Mouse (Mus musculus): ENCODE data around the gene Gpr157. TPM values are rescaled to one million over a fixed set of nuclear protein-coding genes. Genes with fewer than 3 reads are reported as not detected.

The Gpr157 gene
- polyA plus RNA-seq, 1 experiment from 2014 or later: 1.3 TPM

DNA sequence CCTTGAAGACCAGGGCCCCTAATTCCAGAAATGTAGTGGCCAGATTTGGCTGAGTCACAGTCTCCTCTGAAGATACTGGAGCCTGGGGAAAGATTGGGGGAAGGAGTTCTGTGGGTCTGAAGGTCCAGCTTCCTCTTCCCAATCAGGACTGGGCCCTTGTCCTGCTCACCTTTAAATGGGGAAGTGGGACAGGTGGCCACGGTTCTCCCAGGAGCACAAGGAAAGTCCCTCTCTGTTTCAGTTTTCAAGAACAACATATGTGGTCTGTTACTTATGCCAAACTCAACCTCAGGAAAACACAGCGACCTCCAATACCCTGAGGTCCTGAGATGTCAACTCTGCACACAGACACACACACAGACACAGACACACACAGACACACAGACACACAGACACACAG lies 8.5 kb upstream of the Gpr157 start:
- H3K9me3 ChIP-seq (replicated peaks; ENCODE audit: control insufficient read depth, low read length): no peaks in the 10 kb centered on the region
- H3K4me1 ChIP-seq (ENCODE audit: control insufficient read depth, insufficient read depth, low read length): 0 out of 2 replicates have a peak, but pooled peaks cover 4% of the 10 kb centered on the region
- 60% methylated on average over 2 of the region's 2 CpGs for WGBS (ENCODE audit: insufficient replicate concordance)
- no peak for ATAC-seq (replicated peaks; ENCODE audit: insufficient number of reproducible peaks, low FRiP score, low TSS enrichment)
- no peaks in the 10 kb centered on the region for H3K27me3 ChIP-seq (ENCODE audit: control insufficient read depth, insufficient read depth, low read length)
- H3K4me3 ChIP-seq (ENCODE audit: low read depth, low read length): no peak overlapping the region
- H3K36me3 ChIP-seq (ENCODE audit: control insufficient read depth, insufficient read depth, low read length): no peaks in the 10 kb centered on the region
- H3K27ac ChIP-seq (ENCODE audit: low read depth, low read length): no peak overlapping the region
- no peak overlapping the region for H3K4me2 ChIP-seq
- H3K9ac ChIP-seq (ENCODE audit: low read depth, low read length): no peak overlapping the region

DNA sequence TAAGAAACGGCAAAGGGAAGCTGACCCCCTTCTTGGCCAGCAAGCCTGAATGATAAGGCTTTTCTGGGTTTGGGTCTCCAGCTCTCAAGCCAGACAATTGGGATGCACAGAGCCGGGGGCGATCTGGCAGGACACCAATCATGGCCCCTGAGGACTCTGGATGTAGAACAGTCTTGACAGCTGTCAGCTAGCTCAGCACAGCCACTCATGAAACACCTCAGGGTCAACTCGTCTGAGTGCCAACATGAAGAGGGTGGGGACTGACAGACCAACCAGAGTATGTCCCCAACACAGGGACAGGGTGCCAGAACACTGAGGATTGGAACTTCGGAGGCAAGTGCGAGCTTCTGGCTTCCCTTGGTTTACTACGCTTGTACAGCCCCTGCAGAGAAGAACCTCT lies 7.9 kb upstream of the Gpr157 start:
- no peak overlapping the region for H3K9ac ChIP-seq (ENCODE audit: low read depth, low read length)
- H3K27me3 ChIP-seq (ENCODE audit: control insufficient read depth, insufficient read depth, low read length): no peaks in the 10 kb centered on the region
- H3K27ac ChIP-seq (ENCODE audit: low read depth, low read length): 0 out of 2 replicates have a peak overlapping the region, but pooled peaks have one; percentile 12
- H3K4me3 ChIP-seq (ENCODE audit: low read depth, low read length): no peak overlapping the region
- 46% methylated on average over 7 of the region's 7 CpGs for WGBS (ENCODE audit: insufficient replicate concordance)
- no peaks in the 10 kb centered on the region for H3K9me3 ChIP-seq (replicated peaks; ENCODE audit: control insufficient read depth, low read length)
- no peak overlapping the region for H3K4me2 ChIP-seq
- H3K4me1 ChIP-seq (ENCODE audit: control insufficient read depth, insufficient read depth, low read length): 0 out of 2 replicates have a peak, but pooled peaks cover 4% of the 10 kb centered on the region
- H3K36me3 ChIP-seq (ENCODE audit: control insufficient read depth, insufficient read depth, low read length): no peaks in the 10 kb centered on the region
- ATAC-seq (replicated peaks; ENCODE audit: insufficient number of reproducible peaks, low FRiP score, low TSS enrichment): no peak

DNA sequence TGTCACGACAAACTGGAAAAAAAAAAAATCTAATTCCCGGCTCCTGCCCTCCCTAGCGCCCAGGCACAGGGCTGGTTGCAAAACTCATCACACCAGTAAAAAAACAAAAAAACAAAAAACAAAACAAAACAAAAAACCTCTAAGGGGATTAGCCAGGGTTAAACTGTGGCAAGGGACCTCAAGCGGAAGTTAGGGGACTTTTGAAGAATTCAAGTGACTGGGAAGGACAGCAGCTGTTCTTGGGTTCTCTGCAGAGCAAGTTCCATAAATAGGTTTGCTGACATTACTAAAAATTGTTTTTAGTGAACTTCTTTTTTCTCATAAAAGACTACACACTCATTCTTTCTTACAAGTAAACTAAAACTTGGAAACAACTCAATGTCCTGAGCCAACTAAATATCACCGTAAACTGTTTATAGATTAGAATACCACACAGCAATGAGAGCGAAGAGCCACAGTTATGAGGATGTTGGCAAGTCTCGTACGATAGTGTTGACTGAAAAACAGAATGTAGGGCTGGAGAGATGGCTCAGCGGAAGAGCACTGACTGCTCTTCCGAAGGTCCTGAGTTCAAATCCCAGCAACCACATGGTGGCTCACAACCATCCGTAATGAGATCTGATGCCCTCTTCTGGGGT lies 6.7 kb upstream of the Gpr157 start:
- no peaks in the 10 kb centered on the region for H3K36me3 ChIP-seq (ENCODE audit: control insufficient read depth, insufficient read depth, low read length)
- no peak for ATAC-seq (replicated peaks; ENCODE audit: insufficient number of reproducible peaks, low FRiP score, low TSS enrichment)
- H3K27ac ChIP-seq (ENCODE audit: low read depth, low read length): no peak overlapping the region
- no peak overlapping the region for H3K9ac ChIP-seq (ENCODE audit: low read depth, low read length)
- no peaks in the 10 kb centered on the region for H3K9me3 ChIP-seq (replicated peaks; ENCODE audit: control insufficient read depth, low read length)
- H3K4me2 ChIP-seq: no peak overlapping the region
- no peaks in the 10 kb centered on the region for H3K27me3 ChIP-seq (ENCODE audit: control insufficient read depth, insufficient read depth, low read length)
- WGBS (ENCODE audit: insufficient replicate concordance): 82% methylated on average over 11 of the region's 11 CpGs
- H3K4me3 ChIP-seq (ENCODE audit: low read depth, low read length): no peak overlapping the region
- H3K4me1 ChIP-seq (ENCODE audit: control insufficient read depth, insufficient read depth, low read length): 0 out of 2 replicates have a peak, but pooled peaks cover 4% of the 10 kb centered on the region

DNA sequence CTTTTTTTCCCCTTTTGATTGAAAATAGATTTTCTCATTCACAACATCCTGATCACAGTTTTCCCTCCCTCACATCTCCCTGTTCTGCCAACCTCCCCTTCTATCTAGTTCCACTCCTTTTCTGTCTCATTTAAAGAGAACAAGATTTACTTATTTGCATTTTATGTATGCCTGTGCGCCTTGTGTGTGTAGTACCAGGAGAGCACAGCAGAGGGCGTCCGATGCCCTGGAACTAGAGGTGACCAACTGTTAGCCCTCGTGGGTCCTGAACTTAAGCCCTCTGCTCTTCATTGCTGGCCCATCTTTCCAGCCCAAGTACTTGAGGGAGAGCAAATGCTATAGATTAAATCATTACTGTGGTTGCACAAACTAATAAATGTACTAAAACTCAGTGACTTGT lies 1.8 kb upstream of the Gpr157 start:
- Histone ChIP-seq H3K27me3 (ENCODE audit: control insufficient read depth, insufficient read depth, low read length) (peaks cover 9% of the 10 kb centered on the region; the same call in 1 of the 2 replicates), H3K9me3 (replicated peaks; ENCODE audit: control insufficient read depth, low read length) (no peaks in the 10 kb centered on the region), H3K27ac (ENCODE audit: low read depth, low read length) (no peak overlapping the region), H3K36me3 (ENCODE audit: control insufficient read depth, insufficient read depth, low read length) (no peaks in the 10 kb centered on the region), H3K4me1 (ENCODE audit: control insufficient read depth, insufficient read depth, low read length) (peaks cover 13% of the 10 kb centered on the region), H3K4me3 (ENCODE audit: low read depth, low read length) (no peak overlapping the region), H3K9ac (ENCODE audit: low read depth, low read length) (no peak overlapping the region), H3K4me2 (no peak overlapping the region)
- ATAC-seq (replicated peaks; ENCODE audit: insufficient number of reproducible peaks, low FRiP score, low TSS enrichment): no peak
- WGBS (ENCODE audit: insufficient replicate concordance): 78% methylated on average over 4 of the region's 4 CpGs

DNA sequence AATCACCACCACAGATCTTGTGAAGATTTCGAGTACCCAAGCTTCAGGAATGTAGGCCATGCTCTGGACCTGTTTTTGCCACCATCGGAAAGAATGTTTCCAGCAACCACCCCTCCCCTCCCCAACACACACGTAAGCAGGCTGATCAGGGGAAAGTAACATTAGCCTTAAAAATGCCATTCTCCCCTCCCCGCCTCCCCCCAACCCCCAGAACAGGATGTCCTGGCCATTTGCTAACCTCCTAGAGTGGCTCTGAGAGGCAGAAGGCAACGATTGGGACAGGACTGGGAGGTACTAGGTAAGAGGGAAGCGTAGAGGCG lies 364 bp upstream of the Gpr157 start:
- peaks cover 16% of the 10 kb centered on the region; the same call in 1 of the 2 replicates for H3K27me3 ChIP-seq (ENCODE audit: control insufficient read depth, insufficient read depth, low read length)
- H3K4me1 ChIP-seq (ENCODE audit: control insufficient read depth, insufficient read depth, low read length): peaks cover 17% of the 10 kb centered on the region
- no peak overlapping the region for H3K27ac ChIP-seq (ENCODE audit: low read depth, low read length)
- no peak overlapping the region for H3K9ac ChIP-seq (ENCODE audit: low read depth, low read length)
- no peaks in the 10 kb centered on the region for H3K36me3 ChIP-seq (ENCODE audit: control insufficient read depth, insufficient read depth, low read length)
- H3K4me3 ChIP-seq (ENCODE audit: low read depth, low read length): peak overlapping the region; percentile 54
- no peaks in the 10 kb centered on the region for H3K9me3 ChIP-seq (replicated peaks; ENCODE audit: control insufficient read depth, low read length)
- H3K4me2 ChIP-seq: peak overlapping the region; percentile 87
- WGBS (ENCODE audit: insufficient replicate concordance): 3% methylated on average over 7 of the region's 7 CpGs
- ATAC-seq (replicated peaks; ENCODE audit: insufficient number of reproducible peaks, low FRiP score, low TSS enrichment): no peak

DNA sequence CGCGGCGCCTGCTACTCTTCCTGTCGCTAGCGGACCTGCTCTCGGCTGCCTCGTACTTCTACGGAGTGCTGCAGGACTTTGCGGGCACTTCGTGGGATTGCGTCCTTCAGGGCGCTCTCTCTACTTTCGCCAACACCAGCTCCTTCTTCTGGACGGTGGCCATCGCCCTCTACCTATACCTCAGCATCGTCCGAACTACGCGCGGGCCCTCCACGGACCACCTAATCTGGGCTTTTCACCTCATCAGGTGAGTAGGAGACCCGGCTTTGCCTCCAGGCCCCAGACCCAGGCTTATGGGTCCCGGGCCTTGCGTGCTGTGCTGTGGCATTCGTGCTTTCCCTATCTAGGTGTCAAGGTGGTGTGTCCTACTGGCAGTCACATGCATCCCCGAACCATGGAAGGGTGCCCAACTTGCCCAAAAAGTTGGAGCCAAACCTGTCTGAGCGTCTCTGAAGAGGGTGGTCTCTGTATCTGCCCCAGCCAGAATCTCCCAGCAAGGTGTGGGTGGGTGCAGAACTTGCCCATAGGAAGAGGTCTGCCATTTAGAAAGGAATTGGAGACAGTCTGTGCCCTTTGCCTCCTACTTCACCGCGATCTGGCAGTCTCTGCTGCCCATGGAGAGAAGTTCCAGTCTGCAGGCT lies 845 bp downstream of the Gpr157 start:
- Histone ChIP-seq H3K27ac (ENCODE audit: low read depth, low read length) (peak overlapping the region; percentile 8; the same call in 1 of the 2 replicates), H3K36me3 (ENCODE audit: control insufficient read depth, insufficient read depth, low read length) (no peaks in the 10 kb centered on the region), H3K9me3 (replicated peaks; ENCODE audit: control insufficient read depth, low read length) (no peaks in the 10 kb centered on the region), H3K4me2 (peak overlapping the region; percentile 87), H3K27me3 (ENCODE audit: control insufficient read depth, insufficient read depth, low read length) (peaks cover 19% of the 10 kb centered on the region), H3K9ac (ENCODE audit: low read depth, low read length) (peak overlapping the region; percentile 69), H3K4me3 (ENCODE audit: low read depth, low read length) (peak overlapping the region; percentile 54), H3K4me1 (ENCODE audit: control insufficient read depth, insufficient read depth, low read length) (peaks cover 17% of the 10 kb centered on the region)
- 16% methylated on average over 29 of the region's 29 CpGs for WGBS (ENCODE audit: insufficient replicate concordance)
- no peak; the same call in 1 of the 2 replicates for ATAC-seq (replicated peaks; ENCODE audit: insufficient number of reproducible peaks, low FRiP score, low TSS enrichment)

DNA sequence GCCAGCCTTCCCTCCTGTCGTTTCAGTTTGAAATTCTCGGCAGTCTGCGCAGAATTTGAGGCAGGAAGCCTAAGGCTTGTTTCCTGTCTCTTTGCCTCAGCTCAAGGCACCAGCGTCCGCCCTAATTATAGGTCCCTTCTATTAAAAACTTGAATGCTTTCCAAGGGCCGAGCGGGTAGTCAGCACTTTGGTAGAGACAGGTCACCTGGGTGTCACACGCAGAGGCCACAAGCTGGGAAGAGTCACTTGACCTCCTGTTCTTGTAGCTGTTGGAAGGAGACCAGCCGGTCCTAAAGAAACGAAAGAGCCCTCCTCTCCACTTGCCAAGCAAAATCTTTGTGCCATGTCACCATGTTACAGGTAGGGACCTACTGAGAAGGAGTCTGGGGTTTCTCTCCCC lies 2.0 kb downstream of the Gpr157 start:
- Histone ChIP-seq H3K27me3 (ENCODE audit: control insufficient read depth, insufficient read depth, low read length) (peaks cover 19% of the 10 kb centered on the region), H3K4me2 (peak overlapping the region; percentile 29), H3K9me3 (replicated peaks; ENCODE audit: control insufficient read depth, low read length) (no peaks in the 10 kb centered on the region), H3K9ac (ENCODE audit: low read depth, low read length) (no peak overlapping the region), H3K4me1 (ENCODE audit: control insufficient read depth, insufficient read depth, low read length) (peaks cover 19% of the 10 kb centered on the region), H3K36me3 (ENCODE audit: control insufficient read depth, insufficient read depth, low read length) (no peaks in the 10 kb centered on the region), H3K27ac (ENCODE audit: low read depth, low read length) (no peak overlapping the region), H3K4me3 (ENCODE audit: low read depth, low read length) (no peak overlapping the region)
- 56% methylated on average over 10 of the region's 10 CpGs for WGBS (ENCODE audit: insufficient replicate concordance)
- no peak for ATAC-seq (replicated peaks; ENCODE audit: insufficient number of reproducible peaks, low FRiP score, low TSS enrichment)

DNA sequence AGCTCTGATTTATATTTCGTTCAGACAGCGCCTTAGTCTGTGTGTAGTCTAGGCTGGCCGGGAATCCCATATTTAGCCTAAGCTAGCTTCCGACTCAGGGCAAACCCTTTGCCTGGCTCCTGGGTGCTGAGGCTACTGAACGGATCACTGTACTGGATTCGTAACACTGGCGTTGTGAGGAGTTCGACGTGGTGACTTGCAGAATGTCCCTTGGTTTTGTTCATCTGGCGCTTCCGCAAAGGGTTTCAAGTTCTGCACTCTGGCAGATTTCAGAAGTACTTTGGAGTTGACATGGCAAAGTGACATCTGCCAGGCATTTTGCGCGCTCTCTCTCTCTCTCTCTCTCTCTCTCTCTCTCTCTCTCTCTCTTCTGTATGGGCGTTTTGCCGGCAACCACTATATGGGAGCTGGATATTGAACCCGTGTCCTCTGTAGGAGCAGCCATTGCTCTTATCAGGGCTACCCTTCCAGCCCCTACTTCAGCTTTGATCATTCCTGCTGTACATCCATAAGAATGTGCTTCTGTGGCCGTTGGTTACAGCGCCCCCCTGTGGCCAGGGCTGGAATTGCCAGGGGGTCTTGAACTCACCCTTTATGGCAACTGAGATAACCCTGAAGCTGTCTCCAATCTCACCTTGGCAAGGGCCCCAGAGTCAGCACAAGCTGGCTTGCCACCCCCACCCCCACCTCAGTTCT lies 4.9 kb downstream of the Gpr157 start:
- Histone ChIP-seq H3K4me3 (ENCODE audit: low read depth, low read length) (no peak overlapping the region), H3K9ac (ENCODE audit: low read depth, low read length) (no peak overlapping the region), H3K27me3 (ENCODE audit: control insufficient read depth, insufficient read depth, low read length) (peaks cover 19% of the 10 kb centered on the region), H3K36me3 (ENCODE audit: control insufficient read depth, insufficient read depth, low read length) (no peaks in the 10 kb centered on the region), H3K4me2 (no peak overlapping the region), H3K9me3 (replicated peaks; ENCODE audit: control insufficient read depth, low read length) (no peaks in the 10 kb centered on the region), H3K4me1 (ENCODE audit: control insufficient read depth, insufficient read depth, low read length) (peaks cover 24% of the 10 kb centered on the region), H3K27ac (ENCODE audit: low read depth, low read length) (no peak overlapping the region)
- 79% methylated on average over 18 of the region's 18 CpGs for WGBS (ENCODE audit: insufficient replicate concordance)
- ATAC-seq (replicated peaks; ENCODE audit: insufficient number of reproducible peaks, low FRiP score, low TSS enrichment): no peak

All from heart, embryonic 11.5 days (tissue).